Mouse (Mus musculus): Measurements from ENCODE around the gene Itgb4.
"Not testable (repeated sequence)": the region's sequence is repeated elsewhere in the genome, so short reads cannot be mapped to it uniquely, and the experiment has no call there.

The Itgb4 gene

DNA sequence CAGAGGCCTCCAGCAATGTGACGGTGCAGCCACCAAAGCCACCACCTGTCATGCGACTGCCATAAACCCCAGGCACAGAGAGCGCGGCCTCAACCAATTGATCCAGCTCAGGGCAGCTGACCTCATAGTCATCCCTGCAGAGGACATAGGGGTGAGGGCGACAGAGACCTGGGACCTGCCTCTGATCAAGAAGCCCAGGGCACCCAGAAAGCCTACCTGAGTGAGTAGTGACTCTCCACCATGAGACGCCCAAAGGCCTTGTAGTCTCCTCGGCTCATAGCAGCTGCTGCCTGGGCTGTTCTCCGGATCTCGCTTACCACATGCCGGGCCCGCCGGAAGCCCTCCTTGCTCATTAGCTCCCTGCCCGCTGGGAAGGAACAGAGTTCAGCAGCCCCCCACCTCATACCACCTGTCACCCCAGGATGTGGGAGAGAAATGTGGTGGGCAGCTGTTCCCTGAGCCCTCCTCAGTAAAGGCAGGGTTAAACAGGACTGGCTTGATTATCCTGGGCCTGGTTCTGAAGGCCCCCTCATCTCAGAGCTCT, 34.4 kb downstream of the Itgb4 start:
- DNase-seq (ENCODE audit: low spot score) = no peak

DNA sequence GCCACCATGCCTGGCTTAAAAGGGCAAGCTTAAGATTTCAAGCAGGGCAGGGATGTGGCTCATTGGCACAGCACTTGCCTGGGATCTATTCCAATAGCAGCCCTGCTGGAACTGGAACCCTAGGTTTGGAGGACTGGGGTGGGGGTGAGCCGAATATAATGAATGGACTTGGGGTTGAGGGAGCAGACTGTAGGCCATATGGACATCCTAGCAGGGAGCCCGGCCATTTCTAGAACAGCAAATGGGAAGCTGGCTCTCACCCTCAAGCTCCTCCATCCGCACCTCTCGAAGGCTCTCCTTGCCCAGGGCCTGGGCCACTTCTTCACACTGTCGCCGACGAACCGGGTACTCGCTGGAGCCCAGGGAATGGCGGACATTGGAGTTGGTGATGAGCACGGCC, 35.2 kb downstream of the Itgb4 start:
- no peak for DNase-seq (ENCODE audit: low spot score)

DNA sequence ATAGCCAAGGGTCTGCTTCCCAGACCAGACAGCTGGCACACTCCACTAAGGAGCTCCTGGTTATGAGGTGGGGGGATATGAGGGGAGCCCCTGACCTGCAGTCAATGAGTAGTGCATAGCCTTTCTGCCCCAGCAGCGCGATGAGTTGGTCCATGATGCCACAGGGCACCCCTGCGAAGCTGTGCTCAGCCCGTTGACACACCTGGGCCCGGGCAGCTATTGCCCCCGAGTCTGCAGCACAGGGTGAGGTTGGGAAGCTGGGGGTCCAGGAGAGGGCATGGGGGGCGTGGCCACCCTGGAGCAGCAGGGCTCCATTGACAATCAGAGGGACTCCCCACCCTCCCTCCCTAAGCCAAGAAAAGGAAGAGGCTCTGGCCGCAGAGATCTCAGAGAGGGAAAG, 35.6 kb downstream of the Itgb4 start:
- no peak for DNase-seq (ENCODE audit: low spot score)

DNA sequence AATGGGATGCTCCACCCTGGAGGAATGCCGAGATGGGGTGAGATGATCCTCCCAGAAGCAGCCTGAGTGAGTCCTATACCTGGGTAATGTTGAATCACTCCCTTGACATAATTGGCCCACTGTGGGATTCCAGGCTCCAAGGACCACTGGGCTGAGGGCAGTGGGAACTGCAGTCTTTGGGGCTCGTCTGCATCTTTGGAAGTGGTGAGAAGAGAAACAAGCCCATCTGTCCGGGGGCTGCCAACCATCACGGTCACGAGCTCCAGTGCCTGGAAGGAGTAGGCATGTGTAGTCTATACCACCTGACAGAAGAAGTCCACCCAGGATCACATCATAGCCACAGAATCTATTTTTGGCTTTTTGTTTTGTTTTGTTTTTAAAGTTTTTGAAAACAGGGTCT, 36.4 kb downstream of the Itgb4 start:
- DNase-seq (ENCODE audit: low spot score) = no peak

GRCm38 (mm10) chr11:116011529-116012261, 37.2 kb downstream of the Itgb4 start:
- DNase-seq (ENCODE audit: low spot score) = peak; percentile 87

DNA sequence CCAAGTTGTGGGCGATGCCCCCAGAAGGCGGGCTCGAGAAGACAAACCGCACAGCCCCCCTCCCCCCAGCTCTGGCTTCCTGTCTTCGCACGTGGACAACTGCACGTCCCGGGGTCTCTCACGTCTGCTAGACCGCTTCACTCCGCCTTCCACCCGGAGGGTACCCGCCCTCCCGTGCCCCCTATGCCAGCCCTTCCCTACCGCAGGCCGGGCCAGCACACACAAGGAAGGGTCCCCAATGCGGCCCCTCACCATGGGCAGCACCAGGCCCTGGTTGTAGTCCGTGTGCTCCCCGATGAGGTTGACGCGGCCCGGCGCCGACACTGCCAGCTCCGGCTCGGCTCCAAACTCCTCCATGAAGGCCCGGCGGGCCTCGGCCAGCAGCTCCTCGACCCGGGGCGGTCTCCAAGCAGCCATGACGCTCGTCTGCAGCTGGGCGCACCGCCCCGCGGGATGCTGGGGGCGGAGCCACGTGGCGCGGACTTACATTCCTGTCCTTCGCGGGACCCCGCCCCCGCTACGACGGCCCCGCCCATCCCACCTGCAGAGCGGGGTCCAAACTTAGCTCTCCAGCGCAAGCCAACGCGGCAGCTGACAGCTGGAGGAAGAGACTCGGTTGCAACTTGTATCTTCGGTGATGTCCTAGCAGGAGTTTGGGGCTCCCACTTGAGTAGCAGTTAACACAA, 37.9 kb downstream of the Itgb4 start, which contains the start of gene Galk1:
Gene Galk1 (minus strand): TSS at position 458 of the 686 bp plus-strand sequence.
- DNase-seq (ENCODE audit: low spot score) = peak; percentile 95

DNA sequence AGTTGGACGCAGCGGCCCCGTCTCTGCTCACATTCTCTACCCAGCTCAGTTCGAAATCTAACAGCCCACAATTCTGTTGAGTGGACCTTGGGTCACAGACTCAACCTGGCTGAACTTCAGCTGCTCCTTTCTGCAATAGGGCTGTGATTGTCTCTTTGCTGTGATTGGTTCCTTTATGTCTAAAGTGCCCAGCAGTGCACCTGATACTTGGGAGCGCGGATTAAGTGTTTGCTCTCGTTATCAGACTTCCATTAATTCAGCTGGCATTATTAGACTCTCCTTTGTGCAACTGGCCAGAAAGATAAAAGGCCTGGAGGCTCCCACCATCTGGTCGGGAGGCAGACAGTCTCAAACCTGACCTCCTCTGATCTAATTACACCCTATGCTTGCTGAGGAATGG, 40.3 kb downstream of the Itgb4 start:
- DNase-seq (ENCODE audit: low spot score) = no peak

- DNase-seq (ENCODE audit: low spot score) = no peak
These were observed 43.6 kb downstream of the Itgb4 start for GRCm38 (mm10) chr11:116018106-116018505.

DNA sequence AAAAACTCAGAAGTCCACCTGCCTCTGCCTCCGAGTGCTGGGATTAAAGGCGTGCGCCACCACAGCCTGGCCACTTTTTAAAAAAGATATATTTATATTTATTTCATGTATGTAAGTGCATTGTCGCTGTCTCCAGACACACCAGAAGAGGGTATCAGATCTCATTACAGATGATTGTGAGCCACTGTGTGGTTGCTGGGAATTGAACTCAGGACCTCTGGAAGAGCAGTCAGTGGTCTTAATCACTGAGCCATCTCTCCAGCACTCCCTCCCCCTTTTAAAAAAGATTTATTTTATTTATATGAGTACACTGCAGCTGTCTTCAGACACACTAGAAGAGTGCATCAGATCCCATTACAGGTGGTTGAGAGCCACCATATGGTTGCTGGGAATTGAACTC, 44.4 kb downstream of the Itgb4 start:
- not testable (repeated sequence) for DNase-seq (ENCODE audit: low spot score)

- no peak for DNase-seq (ENCODE audit: low spot score)
These were observed 44.9 kb downstream of the Itgb4 start for GRCm38 (mm10) chr11:116019360-116019791.

DNA sequence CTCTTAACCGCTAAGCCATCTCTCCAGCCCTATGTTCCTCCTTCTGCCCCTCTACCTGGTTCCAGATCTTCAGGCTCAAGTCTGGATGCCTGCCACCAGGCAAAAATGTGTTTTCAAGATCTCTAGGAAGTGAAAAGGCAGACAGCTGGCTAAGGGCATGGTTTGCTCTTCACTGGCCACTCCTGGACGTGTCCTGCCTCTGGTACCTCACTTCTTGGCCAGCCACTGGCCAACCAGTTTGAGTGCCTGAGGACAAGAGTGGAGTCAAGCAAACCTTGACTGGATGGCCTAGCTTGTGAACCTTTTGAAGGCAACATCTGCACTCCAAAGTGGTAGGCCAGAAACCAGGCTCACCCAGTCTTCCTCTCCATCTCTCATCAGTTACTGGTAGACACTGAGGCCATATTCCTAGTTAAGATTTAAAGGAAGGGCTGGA, 45.5 kb downstream of the Itgb4 start:
- DNase-seq (ENCODE audit: low spot score) = no peak

DNA sequence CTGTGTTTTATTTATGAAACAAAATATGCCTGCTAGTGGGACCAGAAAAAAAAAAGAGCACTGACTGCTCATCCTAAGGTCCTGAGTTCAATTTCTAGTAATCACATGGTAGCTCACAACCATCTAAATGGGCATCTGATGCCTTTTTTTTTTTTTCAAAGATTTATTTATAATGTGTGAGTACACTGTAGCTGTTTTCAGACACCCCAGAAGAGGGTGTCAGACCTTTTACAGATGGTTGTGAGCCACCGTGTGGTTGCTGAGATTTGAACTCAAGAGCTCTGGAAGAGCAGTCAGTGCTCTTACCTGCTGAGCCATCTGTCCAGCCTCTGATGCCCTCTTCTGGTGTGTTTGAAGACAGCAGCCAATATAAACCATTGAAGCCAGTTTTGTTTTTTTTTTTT, 46.0 kb downstream of the Itgb4 start:
- DNase-seq (ENCODE audit: low spot score) = no peak

- DNase-seq (ENCODE audit: low spot score) = no peak
These were observed 47.1 kb downstream of the Itgb4 start for GRCm38 (mm10) chr11:116021328-116022220.

DNA sequence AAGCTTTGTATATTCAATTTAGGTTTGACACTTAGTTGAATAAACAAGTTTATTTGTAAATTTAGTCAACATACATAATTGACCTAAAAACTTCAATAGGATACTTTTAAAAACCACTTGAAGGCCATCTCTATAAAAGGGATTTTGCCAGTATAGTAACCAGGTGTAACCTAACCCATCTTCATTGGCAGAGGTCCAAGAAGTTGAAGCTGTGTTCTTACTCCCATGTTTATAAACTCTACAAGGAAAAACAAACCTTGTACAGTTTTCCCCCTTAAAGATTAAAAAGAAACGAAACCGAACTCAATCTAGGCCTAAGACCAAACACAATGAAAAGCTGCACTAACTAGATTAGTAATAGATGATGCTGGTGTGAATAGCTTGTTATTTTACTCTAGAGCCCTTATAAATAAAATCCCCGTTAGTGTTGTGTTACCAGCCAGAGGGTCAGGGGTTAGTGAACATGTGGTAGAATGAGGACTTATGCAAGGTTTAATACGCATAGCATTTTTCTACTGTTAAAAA, 47.8 kb downstream of the Itgb4 start:
- no peak for DNase-seq (ENCODE audit: low spot score)

DNA sequence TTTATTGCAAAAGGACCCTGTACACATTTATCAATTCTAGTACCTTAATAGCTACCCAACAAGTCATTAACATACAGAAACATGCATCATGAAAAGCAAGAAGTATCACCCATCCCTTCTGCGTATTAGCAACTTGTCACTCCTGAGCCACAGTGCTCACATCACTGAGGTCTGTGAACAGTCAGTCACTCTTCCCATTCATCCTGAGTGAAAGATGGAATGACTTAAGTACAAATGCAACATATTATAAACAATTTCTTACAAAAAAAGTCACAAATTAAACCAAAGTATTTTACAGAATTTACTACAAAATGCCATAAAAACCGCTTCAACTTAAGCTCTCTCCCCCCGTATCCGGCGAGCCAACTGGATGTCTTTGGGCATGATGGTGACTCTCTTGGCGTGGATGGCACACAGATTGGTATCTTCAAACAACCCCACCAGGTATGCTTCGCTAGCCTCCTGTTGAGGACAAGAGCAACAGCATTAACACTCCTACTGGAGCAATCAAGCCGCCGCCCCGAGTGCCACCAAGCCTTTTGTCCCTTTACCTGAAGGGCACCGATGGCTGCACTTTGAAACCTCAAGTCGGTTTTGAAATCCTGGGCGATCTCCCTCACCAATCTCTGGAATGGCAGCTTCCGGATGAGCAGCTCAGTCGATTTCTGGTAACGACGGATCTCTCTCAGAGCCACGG, 48.7 kb downstream of the Itgb4 start:
- DNase-seq (ENCODE audit: low spot score) = not testable (repeated sequence)

- DNase-seq (ENCODE audit: low spot score) = no peak
These were observed 49.4 kb downstream of the Itgb4 start for GRCm38 (mm10) chr11:116023771-116024355.

GRCm38 (mm10) chr11:116024356-116024808, 49.9 kb downstream of the Itgb4 start:
- peak; percentile 98 for DNase-seq (ENCODE audit: low spot score)

- no peak for DNase-seq (ENCODE audit: low spot score)
These were observed 50.7 kb downstream of the Itgb4 start for GRCm38 (mm10) chr11:116025056-116025845.

DNA sequence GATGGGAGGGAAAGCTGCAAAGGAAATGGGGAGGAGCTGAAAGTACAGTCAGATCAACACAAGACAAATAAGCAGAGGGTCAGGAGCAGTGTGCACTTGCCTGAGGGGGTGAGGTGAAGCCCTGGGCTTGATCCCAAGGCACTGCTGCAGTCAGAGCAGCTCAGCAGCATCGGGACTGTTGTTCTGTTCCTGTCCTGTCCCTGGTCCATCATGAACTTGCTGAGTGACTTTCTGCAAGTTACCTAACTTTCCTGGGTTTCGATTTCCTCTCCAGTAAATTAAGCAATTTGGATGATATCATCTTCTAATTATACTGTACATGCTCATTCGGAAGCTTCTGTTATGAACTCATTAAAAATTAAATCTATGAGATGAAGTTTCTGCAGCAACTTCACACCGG, 53.2 kb downstream of the Itgb4 start, which contains the start of gene H3f3b:
Gene H3f3b (minus strand): TSS at position 207 of the 400 bp plus-strand sequence.
- DNase-seq (ENCODE audit: low spot score) = no peak
